Mouse (Mus musculus) kidney, postnatal 0 days (tissue): ENCODE measurements around the gene Tyro3. TPM values are rescaled to one million over a fixed set of nuclear protein-coding genes. Genes with fewer than 3 reads are reported as not detected.

Experiments
- ATAC-seq: fragments of 200-750 bp; cut with Nextera tagmentation; replicated peaks from 2 replicates; pipeline ENCODE4 v1.8.0; 2017; ENCODE audit warnings: low read depth, moderate number of reproducible peaks, moderate TSS enrichment, moderate library complexity; ENCODE audit not compliant: low FRiP score
- DNase-seq: peaks from one replicate; pipeline ENCODE4 v3.0.0-alpha.2; 2016; ENCODE audit warnings: low spot score
- H3K27ac ChIP-seq: fragments of 300-500 bp; sonication (generic); 2 replicates; pipeline ENCODE4 v1.5.1; 2014; ENCODE audit warnings: mild to moderate bottlenecking
- H3K27me3 ChIP-seq: fragments of 300-500 bp; sonication (generic); 2 replicates; pipeline ENCODE4 v1.6.1; 2014; ENCODE audit warnings: low read length, mixed read lengths; ENCODE audit not compliant: insufficient read depth
- H3K36me3 ChIP-seq: fragments of 300-500 bp; sonication (generic); 2 replicates; pipeline ENCODE4 v1.6.1; 2014; ENCODE audit warnings: low read length, mixed read lengths; ENCODE audit not compliant: insufficient read depth
- H3K4me1 ChIP-seq: fragments of 300-500 bp; sonication (generic); replicated peaks from 2 replicates; pipeline ENCODE4 v1.6.1; 2014; ENCODE audit warnings: antibody characterized with exemption, low read length, mixed read lengths; ENCODE audit not compliant: insufficient read depth
- H3K4me2 ChIP-seq: fragments of 300-500 bp; sonication (generic); 2 replicates; pipeline ENCODE4 v1.6.1; 2014; ENCODE audit warnings: mild to moderate bottlenecking, low read length, moderate library complexity, mixed read lengths
- H3K4me3 ChIP-seq: fragments of 300-500 bp; sonication (generic); replicated peaks from 2 replicates; pipeline ENCODE4 v1.5.1; 2014; ENCODE audit warnings: low read depth, low read length
- H3K9ac ChIP-seq: fragments of 300-500 bp; sonication (generic); 2 replicates; pipeline ENCODE4 v1.6.1; 2014; ENCODE audit warnings: low read depth, low read length
- H3K9me3 ChIP-seq: fragments of 300-500 bp; sonication (generic); replicated peaks from 2 replicates; pipeline ENCODE4 v1.6.1; 2016; ENCODE audit warnings: low read length, inconsistent platforms, mixed read lengths
- CTCF ChIP-seq: IDR thresholded peaks from 2 replicates; pipeline ENCODE4 v1.5.1; 2016; ENCODE audit warnings: antibody characterized with exemption, low read depth, mild to moderate bottlenecking, moderate library complexity
- WGBS: fragments of 180-500 bp; shearing (Covaris S2); extraction: QIAGEN DNeasy Blood & Tissue Kit; methylation state at CpG from one replicate; pipeline ENCODE4 v1.1.7; 2014; 5-methylcytosine and 5-hydroxymethylcytosine counted together
- polyA plus RNA-seq: library from polyadenylated mRNA; unstranded; fragments of >200 nt; fragmentation: Nextera tagmentation; extraction: Ambion mirVana; gene quantifications from 2 replicates; pipeline ENCODE4 v1.2.1, GENCODE M21; 2015

The Tyro3 gene
- polyA plus RNA-seq, 1 experiment from 2014 or later = 7.7 TPM

GRCm38 (mm10) chr2:119837616-119838015 lies 40.1 kb downstream of the Tyro3 start:
- Histone ChIP-seq H3K4me2 (no peak overlapping the region), H3K27me3 (no peaks in the 10 kb centered on the region), H3K4me3 (no peak overlapping the region), H3K36me3 (no peaks in the 10 kb centered on the region), H3K27ac (no peak overlapping the region), H3K9ac (no peak overlapping the region), H3K4me1 (no peaks in the 10 kb centered on the region), H3K9me3 (no peaks in the 10 kb centered on the region)
- WGBS = 88% methylated on average over 7 of the region's 7 CpGs
- DNase-seq (no peak), ATAC-seq (no peak)
- TF ChIP-seq CTCF = no peak

- no peak for TF ChIP-seq CTCF
- 75% methylated on average over 11 of the region's 11 CpGs for WGBS
- DNase-seq (no peak), ATAC-seq (no peak)
- Histone ChIP-seq H3K36me3 (no peaks in the 10 kb centered on the region), H3K27me3 (no peaks in the 10 kb centered on the region), H3K27ac (no peak overlapping the region), H3K4me2 (no peak overlapping the region), H3K4me3 (no peak overlapping the region), H3K9ac (no peak overlapping the region), H3K4me1 (no peaks in the 10 kb centered on the region), H3K9me3 (no peaks in the 10 kb centered on the region)
Observed at GRCm38 (mm10) chr2:119838363-119839156, 41.0 kb downstream of the Tyro3 start.

DNA sequence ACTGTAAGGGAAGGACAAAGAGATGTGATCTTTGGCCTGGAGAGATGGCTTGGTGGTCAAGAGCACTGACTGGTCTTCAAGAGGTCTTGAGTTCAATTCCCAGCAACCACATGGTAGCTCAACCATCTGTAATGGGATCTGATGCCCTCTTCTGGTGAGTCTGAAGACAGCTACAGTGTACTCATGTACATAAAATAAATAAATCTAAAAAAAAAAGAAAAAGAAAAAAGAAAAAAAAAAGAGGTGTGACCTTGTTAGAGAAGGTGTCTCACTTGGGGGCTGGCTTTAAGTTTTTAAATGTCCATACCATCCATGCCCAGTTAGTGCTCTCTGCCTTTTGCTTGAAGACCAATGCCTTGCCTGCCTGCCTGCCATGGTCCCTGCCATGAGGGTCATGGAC lies 42.5 kb downstream of the Tyro3 start:
- TF ChIP-seq CTCF = no peak
- DNase-seq (no peak), ATAC-seq (no peak)
- Histone ChIP-seq H3K27me3 (no peaks in the 10 kb centered on the region), H3K9ac (no peak overlapping the region), H3K4me3 (no peak overlapping the region), H3K9me3 (no peaks in the 10 kb centered on the region), H3K4me2 (no peak overlapping the region), H3K27ac (no peak overlapping the region), H3K36me3 (no peaks in the 10 kb centered on the region), H3K4me1 (no peaks in the 10 kb centered on the region)

DNA sequence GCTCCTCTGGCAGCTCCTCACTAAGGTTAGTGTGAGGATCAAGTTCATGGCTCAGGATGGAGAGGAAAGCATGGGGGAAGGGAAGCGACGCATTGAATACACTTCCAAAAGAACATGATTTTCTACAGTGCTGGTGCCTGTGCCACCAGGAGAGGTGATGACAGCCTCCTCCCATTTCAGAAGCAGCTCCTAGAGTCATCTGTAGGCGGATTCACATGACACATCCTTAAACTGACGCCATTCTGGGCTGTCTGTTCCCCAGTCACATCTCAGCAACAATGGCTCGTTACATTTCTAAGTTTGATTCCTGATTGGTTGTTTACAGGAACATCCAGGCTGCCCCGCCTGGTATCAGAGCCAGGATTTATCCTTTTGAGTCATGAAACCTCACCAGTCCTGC lies 44.5 kb downstream of the Tyro3 start:
- no peak overlapping the region for H3K4me3 ChIP-seq
- DNase-seq (no peak), ATAC-seq (no peak)
- H3K4me1 ChIP-seq = no peaks in the 10 kb centered on the region
- H3K27me3 ChIP-seq = no peaks in the 10 kb centered on the region
- H3K4me2 ChIP-seq = no peak overlapping the region
- H3K9ac ChIP-seq = no peak overlapping the region
- no peak overlapping the region for H3K27ac ChIP-seq
- no peak for TF ChIP-seq CTCF
- H3K36me3 ChIP-seq = no peaks in the 10 kb centered on the region
- no peaks in the 10 kb centered on the region for H3K9me3 ChIP-seq
- WGBS = 66% methylated on average over 6 of the region's 6 CpGs

GRCm38 (mm10) chr2:119843526-119843925 lies 46.0 kb downstream of the Tyro3 start:
- H3K4me3 ChIP-seq = no peak overlapping the region
- whole genome bisulfite sequencing = 89% methylated on average over 4 of the region's 4 CpGs
- ATAC-seq (no peak), DNase-seq (no peak)
- no peaks in the 10 kb centered on the region for H3K27me3 ChIP-seq
- no peaks in the 10 kb centered on the region for H3K4me1 ChIP-seq
- TF ChIP-seq CTCF = no peak
- H3K4me2 ChIP-seq = no peak overlapping the region
- H3K9ac ChIP-seq = no peak overlapping the region
- H3K27ac ChIP-seq = no peak overlapping the region
- no peaks in the 10 kb centered on the region for H3K36me3 ChIP-seq
- H3K9me3 ChIP-seq = no peaks in the 10 kb centered on the region

DNA sequence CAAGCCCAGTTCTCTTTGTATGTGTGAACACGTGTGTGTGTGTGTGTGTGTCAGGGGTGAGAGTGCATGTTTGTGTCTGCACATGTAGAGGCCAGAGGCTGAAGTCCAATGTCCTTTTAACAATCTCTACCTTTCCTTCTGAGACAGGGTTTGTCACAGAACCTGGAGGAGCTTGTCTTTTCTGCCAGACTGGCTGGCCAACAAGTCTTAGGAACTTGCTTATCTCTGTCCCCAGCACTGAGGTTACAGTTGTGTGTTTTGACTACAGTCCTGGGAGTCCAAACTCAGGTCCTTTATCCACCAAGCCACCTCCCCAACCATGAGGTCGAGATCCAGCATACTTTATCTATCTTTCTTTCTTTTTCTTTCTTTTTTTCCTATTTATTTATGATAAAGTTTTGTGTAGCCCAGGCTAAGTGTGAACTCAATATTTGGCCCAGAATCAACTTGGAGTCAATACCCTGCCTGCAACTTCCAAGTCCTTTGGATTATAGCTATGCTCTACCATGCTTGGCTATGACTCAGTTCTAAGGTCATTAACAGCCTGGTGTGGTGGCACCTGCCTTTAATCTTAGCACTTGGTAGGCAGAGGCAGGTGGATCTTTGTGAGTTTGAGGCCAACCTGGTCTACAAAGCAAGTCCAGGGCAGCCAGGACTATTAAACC lies 48.5 kb downstream of the Tyro3 start:
- TF ChIP-seq CTCF = no peak
- no peak overlapping the region for H3K4me2 ChIP-seq
- DNase-seq (no peak), ATAC-seq (no peak)
- H3K36me3 ChIP-seq = no peaks in the 10 kb centered on the region
- H3K4me1 ChIP-seq = no peaks in the 10 kb centered on the region
- no peak overlapping the region for H3K27ac ChIP-seq
- no peaks in the 10 kb centered on the region for H3K9me3 ChIP-seq
- no peak overlapping the region for H3K4me3 ChIP-seq
- H3K9ac ChIP-seq = no peak overlapping the region
- no peaks in the 10 kb centered on the region for H3K27me3 ChIP-seq
- 70% methylated on average over 2 of the region's 2 CpGs for WGBS
